Mouse (Mus musculus) kidney, embryonic 15.5 days (tissue): ENCODE data around the gene Pten. TPM values are rescaled to one million over a fixed set of nuclear protein-coding genes. Genes with fewer than 3 reads are reported as not detected.

Source experiments
- ATAC-seq: fragments of 200-750 bp; cut with Nextera tagmentation; replicated peaks from 2 replicates; pipeline ENCODE4 v1.8.0; 2017; ENCODE audit warnings: moderate TSS enrichment; ENCODE audit not compliant: low FRiP score
- H3K27ac ChIP-seq: fragments of 300-500 bp; sonication (generic); 2 replicates; pipeline ENCODE4 v1.5.1; 2015; ENCODE audit warnings: mild to moderate bottlenecking, inconsistent platforms
- H3K27me3 ChIP-seq: fragments of 300-500 bp; sonication (generic); 2 replicates; pipeline ENCODE4 v1.6.1; 2015; ENCODE audit warnings: inconsistent platforms
- H3K36me3 ChIP-seq: fragments of 300-500 bp; sonication (generic); 2 replicates; pipeline ENCODE4 v1.6.1; 2015; ENCODE audit warnings: inconsistent platforms
- H3K4me1 ChIP-seq: fragments of 300-500 bp; sonication (generic); 2 replicates; pipeline ENCODE4 v1.6.1; 2015; ENCODE audit warnings: inconsistent platforms
- H3K4me2 ChIP-seq: fragments of 300-500 bp; sonication (generic); 2 replicates; pipeline ENCODE4 v1.6.1; 2015; ENCODE audit warnings: moderate library complexity, mild to moderate bottlenecking, inconsistent platforms
- H3K4me3 ChIP-seq: fragments of 300-500 bp; sonication (generic); replicated peaks from 2 replicates; pipeline ENCODE4 v1.5.1; 2015; ENCODE audit warnings: mild to moderate bottlenecking, inconsistent platforms
- H3K9ac ChIP-seq: fragments of 300-500 bp; sonication (generic); 2 replicates; pipeline ENCODE4 v1.6.1; 2015; ENCODE audit warnings: mild to moderate bottlenecking, inconsistent platforms
- H3K9me3 ChIP-seq: fragments of 300-500 bp; sonication (generic); replicated peaks from 2 replicates; pipeline ENCODE4 v1.6.1; 2016; ENCODE audit warnings: inconsistent platforms
- WGBS: fragments of 180-500 bp; shearing (Covaris S2); methylation state at CpG from one replicate; pipeline ENCODE4 v1.1.7; 2015; ENCODE audit warnings: mixed read lengths; 5-methylcytosine and 5-hydroxymethylcytosine counted together
- polyA plus RNA-seq: library from polyadenylated mRNA; unstranded; fragments of >200 nt; fragmentation: Nextera tagmentation; extraction: Ambion mirVana; gene quantifications from 2 replicates; pipeline ENCODE4 v1.2.1, GENCODE M21; 2015

Gene Pten
- polyA plus RNA-seq, 1 experiment from 2014 or later, result 8.3 TPM

- Histone ChIP-seq H3K27ac (no peak overlapping the region), H3K4me2 (no peak overlapping the region), H3K9ac (no peak overlapping the region), H3K4me1 (0 out of 2 replicates have a peak, but pooled peaks cover 4% of the 10 kb centered on the region), H3K9me3 (no peaks in the 10 kb centered on the region), H3K36me3 (no peaks in the 10 kb centered on the region), H3K4me3 (no peak overlapping the region), H3K27me3 (no peaks in the 10 kb centered on the region)
- no peak for ATAC-seq
- WGBS, result 67% methylated on average over 7 of the region's 7 CpGs
Measured at GRCm38 (mm10) chr19:32873904-32874637, 116.8 kb downstream of the Pten start.

Other genes with a start within 250 kb of the Pten start
- 17.2 and 17.6 TPM in 2 replicates for gene Papss2, start 161.7 kb upstream of the Pten start, polyA plus RNA-seq
- gene Atad1, start 17.7 kb upstream of the Pten start, polyA plus RNA-seq, result 82.5 and 85.7 TPM in 2 replicates